Mouse (Mus musculus): ENCODE data around the gene Olfr94.

GRCm38 (mm10) chr17:37200894-37201293 lies at the start of gene Olfr94:
- no peak for TF ChIP-seq CTCF (IDR thresholded peaks at IDR 0.05; ENCODE audit: low read depth)
- TF ChIP-seq EP300 (IDR thresholded peaks at IDR 0.05; ENCODE audit: low read depth): no peak

Data from liver, embryonic 14.5 days (tissue).